Mouse (Mus musculus) CD4-positive naive resting alpha-beta T cell, adult 57 days (primary cell): ENCODE measurements around the gene 4933425L06Rik. TPM values are rescaled to one million over a fixed set of nuclear protein-coding genes. Genes with fewer than 3 reads are reported as not detected.

ENCODE experiments used
- total RNA-seq: library from RNA; stranded (reverse); gene quantifications from one replicate; pipeline ENCODE4 v1.2.4, GENCODE M21; 2023

Gene 4933425L06Rik
- total RNA-seq = not detected

GRCm38 (mm10) chr13:105081862-105082261 is at the start of gene 4933425L06Rik:
TSS of gene 4933425L06Rik (plus strand) at chr13:105082122.

DNA sequence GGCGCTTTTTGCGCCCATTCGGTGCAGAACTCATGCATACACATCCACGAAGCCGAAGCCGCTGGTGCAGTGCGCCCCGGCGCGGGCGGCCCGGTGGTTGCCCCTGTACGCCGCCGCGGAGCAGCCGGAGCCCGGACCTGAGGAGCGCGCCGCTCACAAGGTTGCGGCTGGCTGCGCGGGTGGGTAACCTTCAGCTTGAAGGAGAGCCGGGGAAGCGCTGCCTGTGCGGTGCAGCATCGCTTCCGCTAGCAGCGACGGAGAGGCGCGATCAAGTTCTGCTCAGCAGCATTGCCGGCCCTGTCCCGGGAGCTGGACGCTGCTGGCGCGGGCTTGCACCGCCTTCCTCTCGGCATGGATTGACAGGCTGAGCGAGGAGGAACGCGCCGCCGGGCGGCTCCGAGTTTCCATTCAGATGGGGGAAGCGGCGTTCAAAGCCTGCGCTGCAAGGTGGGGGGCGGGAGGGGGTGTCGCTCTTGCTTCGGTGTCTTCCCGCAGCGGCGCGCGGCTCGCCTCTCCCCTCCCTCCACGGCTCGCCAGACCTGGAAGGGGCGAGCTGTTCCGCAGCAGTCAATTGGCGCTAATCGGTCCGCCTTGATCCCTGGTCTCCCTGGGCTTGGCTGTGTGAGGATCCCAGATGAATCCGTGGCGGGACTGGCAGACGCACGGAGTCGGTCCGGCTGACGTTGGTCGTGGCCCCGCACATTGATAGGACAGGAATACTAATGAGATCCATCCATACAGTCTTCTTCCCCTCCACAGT is 27.6 kb upstream of the 4933425L06Rik start, which contains the start of gene Rgs7bp:
Gene Rgs7bp (minus strand): TSS at position 750 of the 760 bp plus-strand sequence.

Other genes starting within 250 kb of the 4933425L06Rik start
- gene Shisal2b, start 218.2 kb upstream of the 4933425L06Rik start, total RNA-seq = not detected
- not detected for gene Rgs7bp, start 27.2 kb upstream of the 4933425L06Rik start, total RNA-seq
- gene Rnf180, start 212.7 kb downstream of the 4933425L06Rik start, total RNA-seq = 0.21 TPM